Mouse (Mus musculus) adrenal gland, postnatal 14 days (tissue): ENCODE results near the gene Papolb. TPM values are rescaled to one million over a fixed set of nuclear protein-coding genes. Genes with fewer than 3 reads are reported as not detected.

Experiments used
- DNase-seq: peaks from one replicate; pipeline ENCODE4 v3.0.0; 2021; ENCODE audit warnings: mixed read lengths
- total RNA-seq: library from RNA; stranded (reverse); gene quantifications from 2 replicates; pipeline ENCODE4 v1.2.3, GENCODE M21; 2021

Gene Papolb
- total RNA-seq, 1 experiment from 2014 or later: 0.33 TPM

- no peak for DNase-seq
These were observed 9.5 kb downstream of the Papolb start for GRCm38 (mm10) chr5:142520360-142520759.

DNA sequence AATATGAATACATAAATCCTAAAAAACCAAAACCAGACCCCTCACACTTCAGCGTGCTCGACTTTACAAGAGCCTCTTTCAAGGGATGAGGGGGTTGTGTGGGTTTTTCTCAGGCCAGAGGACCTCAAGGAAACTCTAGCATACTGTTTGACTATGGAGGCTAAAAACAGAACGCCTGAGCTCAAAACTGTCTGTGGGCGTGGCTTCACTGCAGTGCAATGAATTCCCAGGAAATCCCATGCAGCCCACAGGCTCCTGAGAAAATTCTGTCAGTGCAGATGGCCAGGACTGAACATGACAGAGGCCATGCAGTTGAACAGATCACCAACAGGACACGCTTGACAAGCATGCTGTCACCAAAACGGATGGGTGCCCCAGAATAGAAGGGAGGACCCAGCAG, 10.9 kb downstream of the Papolb start:
- DNase-seq: no peak

- no peak for DNase-seq
These were observed 17.8 kb downstream of the Papolb start for GRCm38 (mm10) chr5:142512112-142512511.

GRCm38 (mm10) chr5:142510061-142510414, 19.8 kb downstream of the Papolb start:
- DNase-seq: no peak

DNA sequence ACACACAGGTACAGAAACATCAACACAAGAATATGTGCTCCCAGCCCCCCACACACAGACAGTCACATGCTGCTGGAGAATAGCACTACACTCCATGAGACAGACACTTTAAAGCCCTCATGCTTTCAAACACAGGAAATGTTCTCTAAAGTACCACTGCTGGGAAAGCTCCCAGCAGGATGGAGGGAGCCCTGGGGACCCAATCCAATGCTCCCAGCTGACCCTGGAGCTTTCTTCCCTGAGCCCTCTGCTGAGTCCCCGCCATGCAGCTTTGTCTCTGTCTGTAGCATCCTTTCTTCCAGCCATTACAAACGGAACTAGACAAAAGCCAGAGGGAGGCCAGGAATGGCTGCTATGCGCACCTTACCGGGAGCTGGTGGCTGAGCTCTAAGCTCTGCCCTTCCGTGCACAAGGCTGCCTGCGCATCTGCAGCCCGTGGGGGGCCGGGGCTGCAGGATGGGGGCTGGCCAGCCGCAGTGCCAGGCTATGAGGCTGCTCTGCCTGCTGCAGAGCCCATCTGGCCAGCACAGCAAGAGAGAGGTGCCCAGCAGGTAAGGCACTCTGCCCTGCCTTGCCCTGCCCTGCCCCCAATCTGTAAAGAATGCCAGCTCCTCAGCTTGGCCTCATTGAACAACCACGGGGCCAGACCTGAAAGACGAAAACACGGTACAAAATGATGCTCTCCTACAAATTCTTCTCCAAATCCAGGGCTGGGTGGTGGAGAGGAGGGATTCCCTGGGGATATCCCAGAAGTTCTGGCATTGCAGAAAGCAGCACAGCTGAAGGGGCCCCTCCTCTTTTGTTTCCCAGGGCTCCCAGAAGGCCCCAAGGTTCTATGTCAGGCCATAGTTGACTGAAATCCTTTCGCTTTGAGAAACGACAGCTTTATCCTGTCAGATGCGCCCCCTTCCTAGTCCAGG, 20.5 kb downstream of the Papolb start:
- DNase-seq: no peak

DNA sequence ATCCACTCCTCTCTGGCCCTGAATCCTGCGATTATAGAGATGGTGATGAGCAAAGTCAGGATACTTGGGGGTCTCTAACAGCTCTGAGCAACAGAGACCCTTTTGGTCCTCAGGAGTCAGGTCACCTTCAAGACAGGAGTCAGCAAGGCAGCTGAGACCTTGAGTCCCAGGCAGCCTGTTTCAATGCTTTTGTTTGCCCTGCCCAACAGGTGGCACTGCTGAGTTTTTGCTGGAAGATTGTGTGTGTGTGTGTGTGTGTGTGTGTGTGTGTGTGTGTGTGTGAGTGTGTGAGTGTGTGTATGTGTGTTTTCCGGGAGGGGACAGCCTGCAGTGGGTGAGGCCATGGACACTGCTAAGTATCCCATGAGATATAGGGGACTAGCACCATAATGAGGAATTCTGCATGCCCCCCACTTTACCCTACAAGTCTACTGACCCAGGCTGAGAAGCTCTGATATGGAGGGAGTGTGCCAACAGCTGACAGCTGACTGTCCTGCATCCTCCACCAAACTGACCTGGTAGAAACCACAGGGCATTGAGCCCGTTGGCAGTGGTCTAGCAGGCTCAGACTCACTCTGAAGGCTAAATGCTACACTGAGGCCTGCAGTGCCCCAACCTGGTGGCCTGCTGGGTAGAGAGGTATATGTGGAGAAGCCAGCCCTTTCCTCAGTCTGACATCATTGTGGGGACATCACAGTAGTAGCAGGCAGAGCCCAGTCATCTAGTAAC, 24.0 kb downstream of the Papolb start:
- DNase-seq: peak; percentile 55

- DNase-seq: no peak
These were observed 25.7 kb downstream of the Papolb start for GRCm38 (mm10) chr5:142504175-142504574.

DNA sequence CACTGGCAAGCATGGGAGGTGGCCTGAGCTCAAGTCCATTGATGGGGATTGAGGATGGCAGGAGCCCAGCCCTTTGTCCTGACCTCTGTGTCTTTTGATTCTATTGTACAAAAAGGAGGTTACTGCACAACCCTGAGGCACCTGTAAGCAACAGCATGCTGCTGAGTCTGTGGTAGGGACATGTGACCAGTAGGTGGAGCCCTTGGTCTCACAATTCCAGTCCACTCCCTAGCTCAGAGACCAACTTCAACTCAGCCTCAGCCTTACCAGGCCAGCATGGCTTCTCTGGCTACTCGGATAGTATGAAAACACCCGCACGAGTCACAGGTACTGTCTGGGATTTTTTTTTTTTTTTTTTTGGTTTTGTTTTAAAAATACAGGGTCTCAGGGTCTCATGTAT, 27.5 kb downstream of the Papolb start:
- peak; percentile 87 for DNase-seq

- DNase-seq: no peak
These were observed 29.0 kb downstream of the Papolb start for GRCm38 (mm10) chr5:142500918-142501317.

DNA sequence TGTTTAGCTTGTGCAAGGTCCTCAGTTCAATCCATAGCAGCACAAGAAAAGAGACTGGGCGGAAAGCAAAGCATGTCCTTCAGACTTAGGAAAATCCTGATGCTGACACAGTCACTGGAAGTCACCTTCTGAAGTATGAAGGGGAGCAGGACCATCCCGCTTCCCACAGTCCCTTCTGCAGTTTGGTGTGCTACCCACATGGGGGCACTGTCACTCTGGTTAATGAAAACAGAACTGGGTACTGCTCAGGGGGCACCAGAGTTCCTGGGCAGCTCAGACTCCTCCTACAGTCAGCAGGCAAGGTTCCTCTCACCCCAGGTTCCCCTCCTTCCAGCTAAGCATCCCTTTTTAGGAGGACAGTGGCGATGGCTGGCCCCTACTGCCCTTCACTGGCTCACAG, 30.9 kb downstream of the Papolb start:
- peak; percentile 57 for DNase-seq

DNA sequence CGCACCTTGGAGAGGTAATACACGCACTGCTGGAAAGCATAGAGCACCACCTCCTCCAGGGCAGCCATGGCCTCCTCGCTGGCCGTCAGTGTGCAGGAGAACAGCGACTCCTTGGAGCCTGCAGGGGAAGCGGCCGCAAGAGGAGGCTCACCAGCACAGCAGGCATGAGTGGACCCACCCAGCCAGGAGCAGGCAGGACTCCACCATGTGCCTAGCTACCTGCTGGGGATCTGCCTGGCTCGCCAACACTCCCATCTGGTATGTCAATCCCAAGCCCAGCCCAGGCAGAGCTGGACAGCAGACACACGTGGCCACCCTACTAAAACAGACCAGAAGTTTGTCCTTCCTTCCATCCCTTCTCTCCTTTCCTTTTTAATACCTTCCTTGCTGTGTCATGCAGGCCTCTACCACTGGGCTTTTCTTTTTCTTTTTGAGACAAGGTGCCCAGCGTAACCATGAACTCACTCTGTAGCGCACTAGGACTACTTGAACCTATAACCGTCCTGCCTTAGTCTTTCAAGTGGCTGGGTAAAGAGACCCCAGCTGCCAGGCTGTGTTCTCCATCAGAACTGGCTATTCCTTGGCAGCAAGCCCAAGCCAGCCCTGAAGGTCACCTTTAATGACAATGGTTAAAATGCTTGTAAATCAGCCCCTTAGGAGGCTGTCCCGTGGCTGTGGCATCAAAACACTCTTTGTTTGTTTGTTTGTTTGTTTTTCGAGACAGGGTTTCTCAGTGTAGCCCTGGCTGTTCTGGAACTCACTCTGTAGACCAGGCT, 34.4 kb downstream of the Papolb start:
- peak; percentile 54 for DNase-seq

GRCm38 (mm10) chr5:142493307-142493706, 36.6 kb downstream of the Papolb start:
- DNase-seq: no peak

- DNase-seq: no peak
These were observed 39.7 kb downstream of the Papolb start for GRCm38 (mm10) chr5:142489955-142490707.

- no peak for DNase-seq
These were observed 43.2 kb downstream of the Papolb start for GRCm38 (mm10) chr5:142486654-142487053.

DNA sequence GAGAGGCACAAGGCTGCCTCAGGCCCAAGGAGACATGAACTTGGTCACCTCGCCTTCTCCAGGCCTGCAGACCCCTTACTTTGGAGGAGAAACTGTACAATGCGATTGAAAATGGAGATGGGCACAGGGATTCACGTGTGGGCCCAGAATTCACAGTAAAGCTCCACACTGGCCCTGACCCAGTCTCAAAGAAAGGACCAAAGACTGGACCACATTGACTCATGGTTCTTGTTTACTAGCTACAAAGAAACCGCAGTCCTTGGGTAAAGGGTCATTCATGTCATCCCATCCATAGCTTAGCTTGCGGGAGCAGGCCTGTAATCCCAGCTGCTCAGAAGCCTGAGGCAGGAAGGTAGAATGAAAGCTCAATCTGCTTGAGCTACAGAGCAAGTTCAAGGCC, 46.3 kb downstream of the Papolb start:
- no peak for DNase-seq

GRCm38 (mm10) chr5:142482512-142482911, 47.4 kb downstream of the Papolb start:
- peak; percentile 64 for DNase-seq

DNA sequence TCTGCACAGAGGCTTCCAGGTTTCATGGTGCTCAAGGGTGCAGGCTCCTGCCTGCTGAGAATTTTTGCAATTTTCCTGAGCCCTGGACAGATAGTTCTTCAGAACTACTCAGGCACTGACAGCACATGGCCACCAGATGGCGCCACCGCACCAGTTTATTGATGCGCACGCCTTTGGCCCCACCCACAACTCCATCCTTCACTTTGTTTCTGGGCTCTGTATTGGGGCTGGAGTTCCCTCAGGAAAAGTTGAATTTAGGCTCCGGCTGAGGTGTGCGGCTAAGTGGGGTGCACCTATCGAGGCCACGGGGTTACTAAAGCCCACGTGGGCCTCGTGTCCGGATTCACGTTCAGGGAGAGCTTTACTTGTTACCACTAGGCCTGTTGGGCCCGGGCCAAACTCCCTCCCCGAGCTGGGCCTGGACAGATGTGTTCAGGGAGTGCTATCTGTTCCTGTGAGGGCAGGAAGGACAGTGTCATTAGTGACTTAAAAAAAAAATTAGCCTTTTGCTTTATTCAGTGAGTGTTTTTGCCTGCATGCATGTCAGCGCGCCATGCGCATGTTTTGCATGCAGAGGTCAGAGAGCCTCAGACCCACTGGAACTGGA, 50.9 kb downstream of the Papolb start:
- peak; percentile 93 for DNase-seq

GRCm38 (mm10) chr5:142477866-142478615, 51.8 kb downstream of the Papolb start:
- DNase-seq: no peak

GRCm38 (mm10) chr5:142477346-142477745, 52.5 kb downstream of the Papolb start:
- DNase-seq: peak; percentile 84
